Mouse (Mus musculus): ENCODE measurements around the gene Stxbp5.

- TF ChIP-seq CTCF (IDR thresholded peaks at IDR 0.05; ENCODE audit: low read depth) (no peak), EP300 (optimal IDR thresholded peaks at IDR 0.05) (no peak)
Measured at GRCm38 (mm10) chr10:9860022-9860421, 40.9 kb downstream of the Stxbp5 start.

Data from stomach, postnatal 0 days (tissue).